Mouse (Mus musculus) spleen, adult 18-20 months (tissue): Measurements from ENCODE around the gene Mtss1l.

ENCODE experiments used
- DNase-seq, 2 experiments: peaks; one replicate each; pipeline ENCODE4 v3.0.0; 2022; ENCODE audit warnings: mixed read lengths in 2 of 2

Gene Mtss1l

DNA sequence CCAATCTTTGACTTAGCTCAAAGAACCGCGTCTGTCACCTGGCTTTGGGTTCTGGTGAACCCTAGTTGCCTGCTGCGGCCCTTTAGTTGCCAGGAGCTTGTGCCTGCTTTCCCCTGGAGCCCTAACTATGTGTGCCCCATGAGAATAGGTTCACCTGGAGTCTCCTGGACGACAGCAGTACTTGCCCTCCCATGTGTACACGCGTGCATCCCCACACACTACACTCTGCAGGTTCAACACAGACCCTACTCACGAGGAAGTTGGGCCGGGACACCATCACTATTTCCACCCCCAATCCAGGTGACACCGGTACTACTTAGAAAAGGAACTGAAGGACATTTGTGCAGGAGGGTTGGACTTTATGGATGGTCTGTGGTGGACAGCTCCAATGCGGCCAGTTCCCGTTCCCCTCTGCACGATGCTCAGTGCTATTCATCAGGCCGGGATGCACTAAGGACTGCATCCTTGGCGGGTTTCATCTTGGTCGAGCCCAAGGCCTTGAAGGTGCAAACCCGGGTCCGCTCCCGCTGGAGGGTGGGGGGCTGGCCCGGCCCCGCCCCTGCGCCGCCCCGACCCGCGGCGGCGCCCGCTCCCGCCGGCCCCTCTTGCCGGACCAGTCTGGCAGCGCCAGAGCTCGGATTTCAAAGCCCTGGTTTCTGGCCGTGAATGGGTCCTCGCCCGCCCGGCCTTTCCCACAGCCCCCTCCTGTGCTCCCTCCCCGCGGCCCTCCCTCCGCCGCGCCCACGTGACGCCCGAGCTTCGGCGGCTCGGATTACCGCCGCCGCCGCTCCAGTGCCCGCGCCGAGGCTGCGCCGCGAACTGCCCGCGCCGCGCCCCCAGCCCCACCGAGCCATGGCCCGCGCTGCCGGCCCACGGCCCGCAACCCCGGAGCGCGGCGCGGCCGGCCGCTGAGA is at the start of gene Mtss1l:
Gene Mtss1l (plus strand): TSS at position 792 of the 914 bp plus-strand sequence.
- DNase-seq: peak in 1 of 2 experiments; percentile 17

DNA sequence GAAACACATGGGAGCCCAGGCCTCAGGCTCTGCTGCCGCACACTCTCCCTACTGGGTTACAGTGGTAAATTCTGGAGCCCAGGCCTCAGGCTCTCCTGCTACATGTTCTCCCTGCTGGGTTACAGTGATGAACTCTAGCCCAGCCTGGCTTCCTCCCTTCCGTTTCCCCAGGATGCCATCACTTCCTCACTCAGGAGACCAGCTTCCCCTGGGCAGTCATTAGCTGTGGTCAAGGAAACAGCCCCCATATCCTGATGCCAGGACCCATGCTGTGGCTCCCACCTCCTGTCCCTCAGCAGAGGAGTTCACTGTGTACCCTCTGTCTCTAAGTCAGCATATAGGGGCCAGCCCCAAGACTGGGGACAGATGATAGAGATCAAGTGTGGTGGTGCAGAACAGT is 49.1 kb upstream of the Mtss1l start:
- DNase-seq: no peak

DNA sequence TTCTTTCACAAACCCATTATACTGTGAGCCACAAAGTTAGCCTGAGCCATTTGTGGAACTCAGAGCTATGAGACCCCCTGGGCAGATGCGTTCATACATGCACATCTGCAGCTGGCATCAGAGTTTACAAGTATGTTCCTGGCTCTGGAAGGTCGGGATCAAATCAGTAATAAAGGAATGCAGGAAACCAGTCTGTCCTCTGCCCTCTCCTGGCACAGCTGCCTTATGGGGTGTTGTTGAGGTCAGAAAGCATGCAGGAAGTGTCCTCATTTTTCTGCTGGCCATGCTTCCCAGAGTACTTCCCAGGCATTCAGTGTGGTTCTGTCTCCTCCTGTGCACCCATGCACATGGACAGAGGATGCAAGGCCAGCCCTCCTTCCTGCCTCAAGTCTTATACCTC is 48.1 kb upstream of the Mtss1l start:
- DNase-seq: no peak

DNA sequence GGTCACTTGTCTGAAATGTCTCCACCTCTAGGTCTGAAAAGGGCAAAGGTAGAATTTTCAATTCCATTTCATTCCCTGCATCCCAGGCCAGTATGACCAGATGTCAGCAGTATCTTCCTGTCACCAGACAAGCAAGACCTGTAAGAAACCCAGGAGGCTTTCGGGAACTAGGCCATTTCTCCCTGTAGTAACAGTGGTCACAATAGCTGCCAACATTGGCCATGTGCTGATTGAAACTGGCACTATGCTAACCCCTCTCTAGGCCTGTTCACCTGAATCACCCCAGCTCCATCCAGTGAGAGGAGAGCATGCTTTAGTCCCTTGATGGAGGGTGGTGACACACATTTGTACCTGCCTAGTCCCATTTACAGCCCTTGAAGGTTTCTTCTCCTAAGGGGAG is 46.7 kb upstream of the Mtss1l start:
- no peak for DNase-seq

DNA sequence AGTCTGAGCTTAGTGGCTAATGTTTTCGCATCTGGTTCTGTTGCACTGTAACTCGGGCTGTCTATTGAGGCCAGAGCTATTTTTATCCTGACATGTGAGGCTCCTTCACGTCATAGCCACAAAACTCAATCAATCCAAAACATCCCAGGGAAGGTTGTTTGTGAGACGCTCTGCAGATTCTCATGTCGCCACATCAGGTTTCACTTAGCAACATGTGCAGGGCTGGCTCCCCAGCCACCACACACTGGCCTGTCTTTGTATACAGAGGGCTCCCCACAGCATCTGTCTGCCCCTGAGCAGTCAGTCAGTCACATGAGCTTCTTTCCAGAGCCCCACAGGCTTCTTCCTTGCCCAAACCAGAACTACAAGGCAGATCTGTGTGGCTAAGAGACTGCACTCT is 44.6 kb upstream of the Mtss1l start:
- no peak for DNase-seq

DNA sequence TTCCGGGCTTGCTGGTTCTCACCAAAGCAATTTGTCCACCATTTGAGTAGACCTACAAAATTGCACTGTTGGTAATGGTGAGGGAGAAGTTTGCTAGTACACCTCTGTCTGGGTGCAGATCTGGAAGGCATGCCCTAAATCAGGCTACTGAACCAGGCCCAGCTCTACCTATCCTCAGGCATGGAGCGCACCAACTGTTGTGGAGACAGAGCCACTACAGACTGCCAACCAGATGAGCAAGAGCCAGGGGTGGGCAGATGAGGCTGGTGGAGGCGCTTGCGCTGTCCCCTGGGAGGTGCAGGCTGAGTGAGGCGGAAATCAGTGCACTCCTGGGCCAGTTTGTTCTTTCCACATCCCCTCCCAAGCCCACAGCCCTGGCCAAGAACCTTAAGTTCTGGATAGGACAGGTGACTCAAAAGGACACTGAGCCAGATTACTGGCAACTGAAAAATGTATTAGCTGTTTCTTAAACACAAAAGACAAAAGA is 44.1 kb upstream of the Mtss1l start:
- no peak for DNase-seq

DNA sequence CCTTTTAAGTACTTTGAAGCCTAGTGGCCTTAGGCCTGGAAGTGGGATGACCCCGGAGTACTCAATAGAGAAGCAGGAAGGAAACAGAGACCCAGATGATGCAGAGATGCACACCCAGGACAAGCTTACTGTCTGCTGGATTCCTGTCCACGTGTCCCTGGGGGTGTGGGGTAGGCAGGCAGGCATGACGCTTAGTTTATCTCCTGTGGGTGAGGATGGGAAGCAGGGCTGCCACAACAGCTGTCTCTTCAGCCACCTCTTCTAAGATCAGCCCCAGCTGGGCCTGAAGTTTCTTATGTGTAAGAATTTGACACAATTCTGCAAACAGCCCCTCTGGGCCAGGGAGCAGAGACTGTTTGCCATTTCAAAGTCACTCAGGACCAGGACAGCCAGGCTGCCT is 42.3 kb upstream of the Mtss1l start:
- no peak for DNase-seq

DNA sequence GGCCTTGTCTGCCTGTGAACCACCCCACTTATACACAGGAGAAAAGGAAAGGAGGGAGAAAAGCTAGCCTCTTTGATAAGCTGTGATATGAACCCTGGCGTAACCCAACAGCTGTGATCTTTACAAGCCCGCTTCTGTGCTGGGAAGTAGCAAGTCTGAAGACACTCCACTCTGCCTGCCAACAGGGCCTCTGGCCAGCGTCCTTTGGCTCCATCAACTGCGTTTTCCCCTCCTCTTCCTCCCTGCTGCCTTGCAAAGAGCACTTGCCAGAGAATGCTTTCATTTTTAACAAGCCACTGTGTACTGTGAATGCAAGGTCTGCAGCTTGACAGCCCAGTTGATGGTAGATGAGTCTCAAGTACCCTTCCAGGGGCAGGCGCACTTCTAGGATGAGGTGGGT is 33.5 kb upstream of the Mtss1l start:
- peak in 1 of 2 experiments; percentile 14 for DNase-seq

DNA sequence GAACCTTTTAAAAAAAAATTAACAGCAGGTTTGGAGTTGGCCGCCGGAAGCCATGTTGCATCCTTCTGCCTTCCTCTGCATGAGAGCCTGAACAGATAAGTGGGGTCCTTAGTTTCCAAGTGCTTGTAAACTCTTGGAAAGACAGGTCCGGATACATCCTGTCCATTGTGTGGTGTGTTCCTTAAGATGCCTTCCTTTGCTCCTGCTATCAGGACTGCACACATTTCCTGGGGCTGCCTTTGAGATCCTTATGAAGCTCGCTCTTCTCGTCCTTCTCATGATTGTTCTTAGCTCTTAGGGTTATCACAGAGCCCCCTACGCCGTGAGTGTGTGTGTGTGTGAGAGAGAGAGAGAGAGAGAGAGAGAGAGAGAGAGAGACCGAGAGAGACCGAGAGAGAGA is 31.3 kb upstream of the Mtss1l start:
- DNase-seq: no peak

DNA sequence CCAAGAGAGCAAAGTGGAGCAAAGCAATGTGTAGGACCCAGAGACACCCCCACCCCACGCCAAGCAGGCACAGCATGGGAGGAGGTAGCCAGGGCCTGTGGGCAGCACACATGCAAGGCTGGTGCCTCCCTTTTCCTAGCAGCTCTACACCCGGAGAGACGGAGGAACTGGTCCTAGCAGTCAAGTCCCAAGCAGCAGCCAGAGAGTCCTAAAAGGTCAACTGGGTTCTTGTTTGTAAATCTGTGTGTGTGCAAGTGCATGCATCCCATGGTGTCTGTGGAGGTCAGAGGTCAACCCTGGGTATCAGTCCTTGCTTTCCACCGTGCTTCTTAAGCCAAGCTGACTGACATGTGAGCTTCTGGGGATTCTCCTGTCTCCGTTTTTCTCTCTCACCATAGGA is 27.1 kb upstream of the Mtss1l start:
- DNase-seq: no peak

DNA sequence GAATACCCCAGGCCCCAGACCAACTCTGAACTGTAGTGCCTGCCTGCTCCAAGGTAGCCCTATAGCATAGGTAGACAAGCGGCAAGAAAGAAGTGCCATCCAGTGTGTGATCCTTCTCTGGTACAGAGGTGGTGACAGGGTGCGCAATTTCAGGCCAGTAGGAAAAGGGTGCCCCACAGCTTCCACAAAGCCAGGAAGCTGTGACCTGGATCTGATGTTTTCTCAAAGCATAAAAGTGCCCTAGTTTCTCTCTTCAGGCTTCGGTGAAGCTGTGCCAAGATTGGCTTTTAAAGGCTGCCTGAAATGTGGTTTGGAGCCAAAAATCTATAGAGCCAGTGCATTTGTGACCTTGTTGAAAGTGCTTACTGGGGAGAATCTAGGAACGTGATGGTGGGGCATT is 26.4 kb upstream of the Mtss1l start:
- no peak for DNase-seq

DNA sequence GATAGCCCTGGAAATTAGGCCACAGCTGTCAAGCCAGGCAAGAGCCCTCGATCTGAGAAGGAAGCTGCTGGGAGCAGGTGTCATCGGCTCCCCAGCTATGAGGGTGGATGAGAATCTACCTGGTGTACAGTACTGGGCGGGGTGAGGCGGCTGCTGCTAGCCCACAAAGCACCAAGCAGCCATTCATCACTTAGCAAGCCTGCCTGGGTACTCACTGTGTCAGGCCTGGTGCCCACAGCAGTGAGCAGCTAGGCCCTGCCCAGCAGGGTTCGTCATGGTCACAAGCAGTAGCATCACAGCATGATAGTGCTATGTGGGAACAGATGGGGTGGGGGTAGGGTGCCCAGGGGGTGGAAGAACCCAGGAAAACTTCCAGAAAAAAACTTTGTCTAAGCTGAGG is 25.8 kb upstream of the Mtss1l start:
- DNase-seq: no peak

DNA sequence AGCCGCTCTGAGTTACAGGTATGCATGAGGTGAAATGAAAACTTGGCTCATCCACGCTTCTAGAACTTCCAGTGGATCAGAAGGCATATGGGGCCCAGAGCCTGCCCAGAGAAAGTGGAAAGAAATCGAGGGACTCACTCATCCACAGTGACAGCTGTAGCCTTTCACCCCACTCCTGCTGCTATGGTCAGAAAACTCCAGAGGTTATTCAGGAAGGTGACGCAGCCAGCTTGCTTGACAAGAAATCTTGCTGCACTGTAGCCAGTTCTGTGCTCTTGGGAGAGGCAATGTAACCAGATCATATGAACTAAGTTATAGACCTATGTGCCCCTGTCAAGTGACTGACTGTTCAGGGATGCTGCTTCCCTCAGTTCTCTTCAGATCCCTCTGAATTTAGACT is 25.2 kb upstream of the Mtss1l start:
- no peak for DNase-seq

DNA sequence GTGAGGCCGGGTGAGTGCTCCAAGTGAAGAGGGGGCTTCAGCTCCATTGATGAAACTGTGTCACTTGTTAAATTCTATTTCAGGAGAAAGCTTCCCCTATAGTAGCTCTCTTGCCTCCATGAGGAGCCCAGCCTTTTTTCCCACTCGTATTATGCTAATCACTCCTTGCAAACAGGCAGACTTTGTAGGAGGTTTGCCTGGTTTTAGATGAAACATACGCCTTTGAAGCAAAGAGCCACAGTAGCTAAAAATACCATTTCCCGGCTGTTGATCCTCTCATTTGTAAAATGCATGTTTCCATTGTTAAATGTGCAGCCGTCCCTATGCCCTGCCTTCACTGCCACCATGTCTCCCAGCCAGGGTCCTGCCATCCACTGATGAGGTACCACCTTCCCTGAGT is 23.7 kb upstream of the Mtss1l start:
- no peak for DNase-seq

DNA sequence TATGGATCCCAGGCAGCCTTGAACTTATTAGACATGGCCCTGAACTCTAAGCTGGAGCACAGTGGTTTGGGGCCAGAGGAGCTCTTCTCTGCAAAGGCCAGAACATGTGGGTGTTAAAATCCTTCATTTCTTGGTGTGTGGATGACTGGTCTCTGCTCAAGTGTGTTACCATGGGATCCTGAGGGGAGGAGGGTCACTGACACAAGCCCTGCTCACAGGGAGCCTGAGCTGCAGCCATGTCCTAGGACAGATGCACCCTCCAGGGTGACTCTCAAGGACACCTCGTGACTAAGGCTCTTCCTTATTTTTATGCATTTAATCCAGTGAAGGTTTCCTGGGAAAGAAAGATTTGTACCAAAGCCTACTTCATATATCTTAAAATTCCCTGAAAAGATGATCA is 23.2 kb upstream of the Mtss1l start:
- no peak for DNase-seq

DNA sequence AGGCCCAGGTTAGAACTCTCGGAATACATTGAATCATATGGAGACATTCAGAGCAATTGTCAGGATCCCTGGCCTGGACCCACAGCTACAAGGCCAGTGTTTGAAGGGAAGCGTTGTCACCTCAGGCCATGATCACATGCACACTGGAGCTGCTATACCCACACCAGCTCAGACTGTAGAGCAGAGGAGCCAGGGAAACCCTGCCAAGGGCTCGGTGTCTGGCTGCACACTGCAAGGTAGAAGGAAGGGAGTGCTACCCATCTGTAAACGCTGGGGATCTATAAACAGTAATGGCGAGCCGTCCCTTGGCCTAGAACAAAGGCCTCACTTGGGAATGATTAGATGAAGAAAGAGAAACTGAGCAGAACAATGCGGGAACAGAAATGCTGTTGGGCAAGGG is 21.8 kb upstream of the Mtss1l start:
- DNase-seq: no peak

DNA sequence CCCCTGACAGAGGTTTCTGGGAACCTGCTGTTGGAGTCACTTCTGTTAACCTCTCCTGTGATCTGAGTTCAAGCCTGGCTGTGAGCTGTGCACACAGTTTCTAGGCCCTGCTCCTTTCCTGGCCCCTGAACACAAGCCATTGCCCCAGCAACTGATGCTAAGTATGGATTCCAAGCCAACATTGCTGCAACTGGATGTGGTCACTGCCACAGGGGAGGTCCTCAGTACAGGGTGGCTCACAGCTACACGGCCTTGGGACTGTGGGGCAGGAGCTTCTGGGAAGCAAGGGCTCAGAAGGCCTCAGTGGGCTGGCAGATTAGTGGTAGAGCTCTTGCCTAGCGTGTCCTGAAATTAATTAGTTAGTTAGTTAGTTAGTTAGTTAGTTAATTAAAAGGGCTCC is 20.7 kb upstream of the Mtss1l start:
- DNase-seq: no peak

DNA sequence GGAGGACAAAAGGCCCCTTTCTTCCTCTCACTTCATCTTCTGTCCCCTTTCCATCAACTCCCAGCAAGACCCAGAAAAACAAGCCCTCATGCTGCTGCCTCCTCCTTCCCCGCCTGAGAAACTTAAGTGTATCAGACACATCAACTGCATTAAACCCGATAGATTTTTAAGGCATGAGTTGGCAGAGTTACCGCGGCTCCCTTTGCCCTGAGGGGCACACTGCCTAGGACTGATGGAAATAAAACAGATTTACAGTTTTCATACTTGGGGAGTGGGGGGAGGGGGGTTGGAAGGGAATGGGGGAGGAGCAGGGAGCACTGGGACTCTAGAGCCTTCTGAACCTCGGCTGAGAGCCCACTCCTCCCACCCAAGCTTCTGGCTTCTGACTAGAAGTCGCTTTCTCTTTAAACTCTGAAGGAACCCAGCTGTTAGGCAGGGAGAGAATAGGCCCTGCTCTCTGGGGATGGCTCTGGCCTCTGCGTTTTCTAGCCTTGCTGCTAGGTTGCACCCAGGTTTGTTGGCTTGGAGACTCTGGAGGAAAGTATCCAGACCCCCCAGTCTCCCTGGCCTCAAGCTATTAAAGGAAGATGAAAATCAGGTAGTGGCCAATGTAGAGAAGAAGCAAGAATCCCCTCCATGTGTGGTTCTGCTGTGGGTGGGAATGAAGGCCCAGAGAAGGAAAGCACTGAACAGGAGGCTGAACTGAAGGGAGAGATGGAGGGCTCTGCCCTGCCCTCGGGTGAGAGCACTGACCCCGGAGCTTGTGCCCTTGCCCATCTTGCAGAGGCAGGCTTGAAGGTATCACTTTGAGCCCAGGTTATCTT is 18.4 kb upstream of the Mtss1l start:
- DNase-seq: no peak

DNA sequence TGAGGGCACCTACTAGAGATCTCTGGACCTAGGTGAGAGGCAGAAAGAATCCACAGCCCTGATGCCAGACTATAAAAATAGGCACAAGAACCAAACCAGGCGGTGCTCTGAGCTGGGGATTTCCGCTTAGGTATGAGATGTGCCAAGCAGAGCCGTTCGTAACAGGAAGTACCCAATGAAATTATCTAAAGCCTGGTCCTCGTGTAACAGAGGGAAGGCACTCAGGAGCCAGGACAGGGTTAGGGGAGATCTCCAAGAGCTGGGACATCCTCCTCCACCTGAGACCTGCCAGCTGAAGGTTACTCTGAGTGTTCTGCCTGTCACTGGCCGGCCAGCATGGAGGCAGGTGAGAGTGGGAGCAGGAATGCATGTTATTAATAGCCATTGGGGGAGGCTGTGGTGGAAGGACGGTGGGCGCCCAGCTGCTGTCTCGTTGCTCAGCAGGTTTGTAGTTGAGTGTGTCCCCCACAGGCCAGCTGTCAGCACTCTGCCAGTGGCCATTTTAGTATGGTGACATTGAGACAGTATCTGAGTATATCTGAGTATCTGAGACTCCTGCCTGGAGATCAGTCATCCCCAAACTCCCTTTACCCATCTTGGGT is 17.7 kb upstream of the Mtss1l start:
- DNase-seq: no peak

DNA sequence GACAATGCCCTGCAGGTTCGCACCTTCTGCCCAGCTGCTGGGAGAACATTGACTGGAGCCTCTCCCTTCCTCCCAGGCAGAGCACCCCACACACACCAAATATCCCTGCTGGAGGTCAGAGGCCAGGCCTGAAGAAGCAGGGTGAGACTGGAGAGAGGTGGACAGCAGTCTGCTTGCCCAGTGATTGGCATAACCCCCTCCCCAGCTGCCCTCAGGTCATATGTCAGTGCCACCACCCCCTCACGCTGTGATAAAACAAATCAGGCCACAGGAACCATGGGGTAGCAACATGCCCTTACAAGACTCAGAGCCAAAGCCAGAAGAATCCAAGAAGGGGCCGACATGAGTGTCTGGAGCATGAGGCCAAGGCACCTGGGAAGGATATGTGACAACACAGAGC is 17.2 kb upstream of the Mtss1l start:
- DNase-seq: no peak

DNA sequence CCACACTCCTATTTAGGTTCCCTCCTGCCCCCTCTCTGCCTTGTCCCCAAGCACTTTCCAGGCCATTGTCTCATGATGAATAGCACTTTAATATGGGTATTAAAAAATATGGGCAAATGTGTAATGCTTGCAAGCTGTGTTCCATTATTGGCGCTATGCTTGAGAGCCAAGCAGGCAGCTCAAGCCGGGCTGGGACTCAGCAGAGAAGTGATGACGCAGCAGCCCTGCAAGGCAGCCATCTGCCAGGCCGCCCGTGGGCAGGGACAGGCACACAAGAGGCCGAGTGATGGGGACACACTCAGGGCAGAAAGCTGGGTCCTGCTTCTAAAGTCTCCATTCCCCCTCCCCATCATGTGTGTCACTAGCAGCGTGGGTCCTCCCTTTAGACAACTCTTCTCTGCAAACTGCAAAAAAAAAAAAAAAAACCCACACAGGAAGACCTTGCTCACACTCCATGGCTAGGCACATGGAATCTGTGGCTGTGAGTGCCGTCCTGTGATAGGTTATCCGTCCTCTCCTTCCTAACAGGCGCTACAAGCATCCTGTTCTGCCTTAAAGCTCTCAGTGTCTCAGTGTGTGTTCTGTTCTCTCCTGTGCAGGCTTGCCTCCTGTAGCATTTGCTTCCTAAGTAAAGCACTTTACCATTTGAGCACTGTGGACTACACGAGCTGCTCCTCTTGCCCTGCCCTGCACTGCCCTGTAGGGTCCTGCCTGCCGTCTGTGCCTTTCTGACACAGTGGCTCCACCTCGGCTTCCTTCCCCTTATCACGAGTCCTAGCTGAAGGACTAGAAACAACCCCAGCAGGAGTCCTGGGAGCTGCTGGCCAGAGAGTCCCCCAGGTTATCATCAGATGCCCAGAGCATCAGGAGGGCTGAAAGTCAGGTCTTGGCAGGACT is 15.6 kb upstream of the Mtss1l start:
- no peak for DNase-seq

DNA sequence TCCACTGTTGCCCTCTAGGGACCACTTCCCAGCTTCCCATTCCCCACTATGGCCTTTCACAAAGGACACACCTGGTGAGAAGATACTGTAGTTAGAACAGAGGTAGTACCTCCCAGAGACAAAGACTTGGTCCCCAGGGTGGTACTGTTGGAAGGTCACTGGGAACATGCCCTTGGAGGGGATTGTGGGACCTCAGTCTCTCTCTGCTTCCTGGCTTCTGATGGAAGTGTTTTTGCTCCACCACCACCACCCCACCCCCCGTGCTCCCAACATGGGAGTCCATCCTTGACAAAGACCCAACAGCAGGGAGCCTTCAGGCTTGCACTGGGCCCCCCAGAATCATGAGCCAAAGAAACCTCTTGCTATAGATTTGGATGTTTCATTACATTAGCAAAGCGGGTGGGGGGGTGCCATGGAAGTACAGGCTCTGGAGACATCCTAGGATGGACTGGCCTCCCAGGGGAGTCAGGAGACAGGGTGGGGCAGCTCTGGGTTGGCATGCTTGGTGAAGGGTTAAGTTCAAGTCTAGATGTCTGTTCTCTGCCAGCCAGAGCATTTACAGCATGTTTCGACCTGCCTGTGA is 14.9 kb upstream of the Mtss1l start:
- no peak for DNase-seq
